Mouse (Mus musculus) brain, embryonic 14.5 days (tissue): ENCODE data around the gene Gpr35.

ENCODE experiments used
- CTCF ChIP-seq: fragments of 200-500 bp; IDR thresholded peaks from 2 replicates; pipeline ENCODE4 v1.5.1; 2012; ENCODE audit warnings: inconsistent platforms, mild to moderate bottlenecking, moderate library complexity, borderline replicate concordance; ENCODE audit not compliant: insufficient read depth, insufficient read length; ENCODE audit errors: extremely low read depth
- POLR2A ChIP-seq: fragments of 200-500 bp; IDR thresholded peaks from 2 replicates; pipeline ENCODE4 v1.6.1; 2012; ENCODE audit warnings: mild to moderate bottlenecking, inconsistent platforms, borderline replicate concordance; ENCODE audit not compliant: poor library complexity, insufficient read depth, insufficient read length, severe bottlenecking; ENCODE audit errors: extremely low read depth

DNA sequence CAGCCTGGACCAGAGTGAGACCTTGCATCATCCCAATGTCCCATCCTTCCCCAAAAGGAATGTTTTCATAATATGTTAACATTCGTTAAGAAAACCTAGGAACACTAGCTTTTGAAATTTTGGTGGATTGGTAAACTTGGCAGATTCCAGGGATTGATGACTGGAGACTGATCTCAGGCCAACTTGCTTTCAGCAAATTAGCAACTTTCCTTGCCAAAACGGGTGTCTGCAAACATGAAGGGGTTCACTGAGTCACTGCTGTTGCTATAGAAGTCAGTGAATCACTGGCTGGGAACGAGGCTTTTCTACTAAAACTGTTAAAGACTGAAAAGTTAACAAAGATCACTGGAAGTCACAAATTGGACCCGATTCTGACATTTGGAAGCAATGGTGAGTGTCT is 47.0 kb upstream of the Gpr35 start:
- TF ChIP-seq POLR2A (no peak), CTCF (no peak)
